Mouse (Mus musculus): ENCODE measurements around the gene Odf2l.

DNA sequence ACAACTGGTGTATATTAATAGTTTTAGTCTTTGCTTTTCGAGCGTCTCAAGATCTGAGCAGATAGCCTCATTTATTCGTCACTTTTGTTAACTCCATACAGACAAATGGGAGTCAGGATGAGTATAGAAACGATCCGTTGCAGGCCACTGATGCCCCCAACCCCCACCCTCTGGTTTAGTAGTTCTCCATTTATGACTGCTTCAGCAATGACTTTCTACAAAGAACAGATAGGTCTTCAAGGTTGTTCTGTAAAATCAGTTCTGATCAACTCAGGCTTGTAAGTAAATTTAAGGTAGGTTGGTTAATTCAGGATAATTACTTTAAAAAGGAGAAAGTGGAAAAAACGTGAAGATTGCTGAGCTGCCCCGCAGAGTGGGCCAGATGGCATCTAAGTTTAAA is 1.0 kb downstream of the Odf2l start:
- TF ChIP-seq POLR2A (IDR thresholded peaks at IDR 0.05; ENCODE audit: low read depth, low read length) (no peak), CTCF (conservative IDR thresholded peaks at IDR 0.05; ENCODE audit: insufficient read depth, insufficient read length, low read depth, low read length) (no peak)

Data from kidney, adult 2 months (tissue).